Mouse (Mus musculus): ENCODE measurements around the gene Sergef.

Gene Sergef

GRCm38 (mm10) chr7:46615256-46615977 is 24.2 kb downstream of the Sergef start:
- DNase-seq, result no peak

- no peak for DNase-seq
Observed at GRCm38 (mm10) chr7:46614263-46614662, 25.3 kb downstream of the Sergef start.

GRCm38 (mm10) chr7:46613091-46613490 is 26.5 kb downstream of the Sergef start:
- DNase-seq, result no peak

DNA sequence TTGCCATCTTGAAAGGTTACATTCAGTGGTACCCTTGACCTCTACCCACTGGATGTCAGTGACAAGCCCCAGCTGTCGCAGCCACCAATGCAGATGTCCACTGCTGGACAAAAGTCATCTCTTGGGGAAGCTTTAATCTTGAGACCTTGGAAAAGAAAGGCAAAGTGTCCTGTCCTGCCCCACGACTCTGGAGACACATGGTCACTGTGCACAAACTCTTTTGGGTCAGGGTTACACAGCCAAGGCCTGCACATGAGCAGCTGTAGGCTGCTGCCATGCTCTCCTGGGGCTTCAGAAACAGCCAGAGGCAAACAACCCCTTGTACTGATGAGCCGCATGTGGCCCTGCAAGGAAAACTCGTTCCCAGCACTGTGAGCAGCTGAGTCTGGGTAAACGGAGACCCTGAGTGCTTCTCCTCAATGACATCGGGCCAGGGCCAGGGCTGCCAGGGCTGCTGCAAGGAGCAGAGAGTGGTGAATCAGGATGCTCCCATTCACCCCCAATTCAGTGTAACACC is 27.1 kb downstream of the Sergef start:
- DNase-seq, result no peak

GRCm38 (mm10) chr7:46611970-46612369 is 27.6 kb downstream of the Sergef start:
- DNase-seq, result no peak

GRCm38 (mm10) chr7:46609317-46609716 is 30.3 kb downstream of the Sergef start:
- DNase-seq, result no peak

- peak in 1 of 2 experiments; percentile 35 for DNase-seq
Observed at GRCm38 (mm10) chr7:46607428-46608055, 32.1 kb downstream of the Sergef start.

DNA sequence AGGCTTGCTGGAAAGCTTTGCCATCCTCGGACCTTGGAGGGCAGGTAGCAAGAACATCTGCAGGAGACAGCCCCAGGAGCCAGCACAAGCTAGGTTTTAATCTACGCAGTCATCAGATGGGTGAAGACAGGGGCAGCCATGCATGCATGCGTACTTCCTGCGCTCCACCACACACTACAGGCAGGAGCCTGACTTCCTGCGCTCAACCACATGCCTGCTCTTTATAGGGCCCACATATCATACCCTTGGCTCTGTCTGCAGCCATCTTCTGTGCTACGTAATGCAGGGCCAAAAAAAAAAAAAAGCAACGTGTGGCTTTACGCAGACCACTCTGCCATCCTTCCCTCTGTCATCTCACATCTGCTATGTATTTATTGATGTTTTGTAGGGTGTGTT is 32.6 kb downstream of the Sergef start:
- DNase-seq, result peak; percentile 30 to 61

GRCm38 (mm10) chr7:46606391-46607030 is 33.1 kb downstream of the Sergef start:
- DNase-seq, result peak; percentile 49 to 57

- DNase-seq, result no peak
Observed at GRCm38 (mm10) chr7:46603051-46603450, 36.6 kb downstream of the Sergef start.

DNA sequence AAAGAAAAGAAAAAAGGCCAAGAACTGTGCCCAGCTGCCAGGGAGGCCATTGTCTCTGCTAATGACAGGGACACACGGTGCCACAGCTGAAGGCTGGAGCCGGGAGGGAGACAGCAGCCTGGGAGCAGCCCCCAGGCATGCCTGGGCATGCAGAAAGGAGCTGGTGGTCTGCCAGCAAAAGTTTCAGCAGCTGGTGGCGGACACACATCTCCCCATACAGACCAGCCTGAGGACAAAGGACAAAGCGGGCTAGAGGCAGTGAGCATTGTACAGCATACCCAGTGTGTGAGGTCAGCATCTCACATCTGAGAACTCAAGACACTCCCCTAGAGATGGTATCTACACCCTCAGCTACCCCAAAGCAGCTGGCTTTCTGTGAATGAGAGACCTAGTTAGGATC is 37.5 kb downstream of the Sergef start:
- no peak for DNase-seq

GRCm38 (mm10) chr7:46601097-46601496 is 38.5 kb downstream of the Sergef start:
- DNase-seq, result no peak

- DNase-seq, result no peak
Observed at GRCm38 (mm10) chr7:46597006-46597405, 42.6 kb downstream of the Sergef start.

DNA sequence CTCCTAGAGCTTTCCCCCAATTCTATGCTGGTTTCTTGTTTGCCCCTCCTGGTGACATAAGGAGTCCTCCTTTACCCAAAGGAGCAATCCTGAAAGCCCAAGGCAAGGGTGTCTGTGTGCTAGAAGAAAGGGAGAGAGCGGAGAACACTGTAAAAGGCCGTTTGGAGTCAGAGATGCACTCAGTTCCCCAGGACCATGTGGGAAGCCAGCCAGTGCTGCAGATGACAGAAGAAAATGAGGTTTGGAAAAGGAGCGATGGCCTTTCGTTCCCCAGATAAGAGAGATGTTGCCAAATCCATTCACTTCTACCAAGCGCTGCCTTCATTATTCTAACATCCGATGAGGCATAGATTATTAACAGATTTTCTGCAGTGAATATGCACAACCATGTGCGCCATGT is 48.1 kb downstream of the Sergef start:
- no peak for DNase-seq

- no peak for DNase-seq
Observed at GRCm38 (mm10) chr7:46589181-46589580, 50.4 kb downstream of the Sergef start.

DNA sequence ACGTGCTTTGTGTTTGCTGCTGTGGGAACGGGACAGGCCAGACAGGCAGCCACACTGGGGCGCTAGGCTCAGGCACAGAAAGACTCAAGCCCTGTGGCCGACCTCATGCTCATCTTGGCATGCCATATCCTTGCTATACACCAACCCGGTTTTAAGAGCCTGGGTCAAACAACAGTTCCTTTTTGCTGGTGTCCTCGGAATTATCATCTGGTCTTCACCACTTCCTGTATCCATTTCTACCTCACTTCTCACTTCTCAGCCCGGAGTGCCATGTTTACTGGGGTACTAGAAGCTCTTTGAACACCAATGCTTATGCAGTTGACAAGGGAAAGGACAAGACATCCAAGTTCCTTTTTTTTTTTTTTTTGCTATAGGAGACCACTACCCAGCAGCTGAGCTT is 51.6 kb downstream of the Sergef start:
- DNase-seq, result no peak

- no peak for DNase-seq
Observed at GRCm38 (mm10) chr7:46587466-46587865, 52.1 kb downstream of the Sergef start.

- peak in 1 of 2 experiments; percentile 19 for DNase-seq
Observed at GRCm38 (mm10) chr7:46586621-46587216, 52.9 kb downstream of the Sergef start.

GRCm38 (mm10) chr7:46582750-46583149 is 56.9 kb downstream of the Sergef start:
- no peak for DNase-seq

GRCm38 (mm10) chr7:46581358-46581930 is 58.2 kb downstream of the Sergef start:
- DNase-seq, result peak; percentile 30 to 53

GRCm38 (mm10) chr7:46578091-46578490 is 61.5 kb downstream of the Sergef start:
- DNase-seq, result no peak

DNA sequence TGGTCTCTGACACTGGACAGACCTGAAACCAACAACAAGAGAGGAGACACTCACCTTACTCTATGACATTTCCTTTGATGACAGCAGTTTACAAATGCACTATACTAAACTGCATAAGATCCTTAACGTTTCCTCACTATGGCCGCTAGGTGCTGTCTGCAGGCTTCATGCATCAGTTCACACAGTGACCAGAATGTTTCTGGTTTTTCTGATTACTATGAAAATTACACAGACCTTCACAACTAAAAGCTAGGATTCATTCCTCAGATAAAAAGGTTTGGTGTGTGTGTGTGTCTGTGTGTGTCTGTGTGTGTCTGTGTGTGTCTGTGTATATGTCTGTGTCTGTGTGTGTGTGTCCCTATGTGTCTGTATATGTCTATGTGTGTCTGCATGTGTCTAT is 63.7 kb downstream of the Sergef start:
- DNase-seq, result no peak
